Mouse (Mus musculus): Measurements from ENCODE around the gene 4930519G04Rik. TPM values are rescaled to one million over a fixed set of nuclear protein-coding genes. Genes with fewer than 3 reads are reported as not detected.
"Not testable (repeated sequence)": the region's sequence is repeated elsewhere in the genome, so short reads cannot be mapped to it uniquely, and the experiment has no call there.

4930519G04Rik gene
- polyA plus RNA-seq, 1 experiment from 2014 or later = not detected

- not testable (repeated sequence) for ATAC-seq (replicated peaks; ENCODE audit: low FRiP score)
- WGBS = 81% methylated on average over 6 of the region's 7 CpGs
Measured at GRCm38 (mm10) chr5:114882319-114882718, 28.9 kb downstream of the 4930519G04Rik start.

DNA sequence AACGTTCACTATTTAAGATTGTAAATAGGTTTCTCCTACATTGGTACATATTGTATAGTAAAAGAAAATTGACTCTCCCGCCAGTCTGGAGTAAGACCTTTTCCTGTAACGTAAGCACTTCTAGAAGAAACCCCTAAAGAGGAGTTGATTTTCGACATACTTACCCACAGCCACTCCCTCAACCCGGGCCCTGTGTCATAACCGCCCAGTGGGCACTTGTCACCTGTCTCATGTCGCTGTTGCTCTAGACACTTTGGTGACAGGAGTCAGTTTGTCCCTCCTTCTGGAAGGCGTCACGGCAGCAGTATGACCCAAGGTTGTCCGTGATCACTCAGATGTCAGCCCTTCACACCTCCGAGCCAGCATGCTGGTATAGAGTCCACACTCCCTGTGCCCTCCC is 29.6 kb downstream of the 4930519G04Rik start:
- H3K4me3 ChIP-seq (replicated peaks) = no peak overlapping the region
- no peak overlapping the region for H3K27ac ChIP-seq
- no peak for ATAC-seq (replicated peaks; ENCODE audit: low FRiP score)
- no peak overlapping the region for H3K9ac ChIP-seq
- WGBS = 74% methylated on average over 11 of the region's 11 CpGs
- 0 out of 2 replicates have a peak, but pooled peaks cover 7% of the 10 kb centered on the region for H3K4me1 ChIP-seq
- no peaks in the 10 kb centered on the region for H3K36me3 ChIP-seq
- no peaks in the 10 kb centered on the region for H3K9me3 ChIP-seq (replicated peaks)
- H3K27me3 ChIP-seq = no peaks in the 10 kb centered on the region
- H3K4me2 ChIP-seq = no peak overlapping the region

More at GRCm38 (mm10) chr5:114882319-114882718, 28.9 kb downstream of the 4930519G04Rik start:
- H3K4me2 ChIP-seq; H3K4me3 ChIP-seq (replicated peaks); H3K27ac ChIP-seq; H3K27me3 ChIP-seq; H3K9me3 ChIP-seq (replicated peaks); H3K4me1 ChIP-seq; H3K9ac ChIP-seq; H3K36me3 ChIP-seq: not testable (repeated sequence)

DNA sequence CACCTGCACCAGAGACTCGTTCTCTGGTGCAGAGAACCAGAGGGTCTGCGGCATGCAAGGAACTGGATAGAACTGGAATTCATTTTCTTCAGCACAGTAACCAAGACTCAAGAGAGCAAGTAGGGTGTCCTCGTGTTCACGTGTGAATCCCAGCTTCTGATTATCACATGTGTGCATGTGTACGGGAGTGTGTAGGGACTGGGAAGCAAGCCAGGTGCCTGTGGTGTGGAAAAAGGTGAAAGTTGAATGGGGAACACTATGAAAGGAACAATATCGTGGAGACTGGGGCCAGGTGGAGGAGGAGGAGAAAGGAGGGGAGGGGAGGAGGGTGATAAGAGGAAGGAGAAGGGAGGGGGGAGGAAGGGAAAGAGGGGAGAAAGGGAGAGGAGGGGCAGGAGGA is 33.3 kb downstream of the 4930519G04Rik start:
- no peaks in the 10 kb centered on the region for H3K27me3 ChIP-seq
- H3K36me3 ChIP-seq = no peaks in the 10 kb centered on the region
- no peaks in the 10 kb centered on the region for H3K4me1 ChIP-seq
- H3K9ac ChIP-seq = no peak overlapping the region
- no peak overlapping the region for H3K4me2 ChIP-seq
- no peaks in the 10 kb centered on the region for H3K9me3 ChIP-seq (replicated peaks)
- no peak overlapping the region for H3K27ac ChIP-seq
- H3K4me3 ChIP-seq (replicated peaks) = no peak overlapping the region
- no peak for ATAC-seq (replicated peaks; ENCODE audit: low FRiP score)
- 81% methylated on average over 6 of the region's 6 CpGs for WGBS

- Histone ChIP-seq H3K4me3 (replicated peaks) (no peak overlapping the region), H3K9ac (no peak overlapping the region), H3K27me3 (no peaks in the 10 kb centered on the region), H3K27ac (no peak overlapping the region), H3K36me3 (no peaks in the 10 kb centered on the region), H3K4me1 (no peaks in the 10 kb centered on the region), H3K4me2 (no peak overlapping the region), H3K9me3 (replicated peaks) (no peaks in the 10 kb centered on the region)
- 79% methylated on average over 2 of the region's 2 CpGs for WGBS
- ATAC-seq (replicated peaks; ENCODE audit: low FRiP score) = no peak
Measured at GRCm38 (mm10) chr5:114888995-114889394, 35.5 kb downstream of the 4930519G04Rik start.

GRCm38 (mm10) chr5:114895542-114895941 is 42.1 kb downstream of the 4930519G04Rik start:
- Histone ChIP-seq H3K4me2 (no peak overlapping the region), H3K27me3 (no peaks in the 10 kb centered on the region), H3K9me3 (replicated peaks) (no peaks in the 10 kb centered on the region), H3K4me3 (replicated peaks) (no peak overlapping the region), H3K9ac (no peak overlapping the region), H3K4me1 (peaks cover 14% of the 10 kb centered on the region), H3K36me3 (no peaks in the 10 kb centered on the region), H3K27ac (no peak overlapping the region)
- WGBS = 78% methylated on average over 4 of the region's 4 CpGs
- ATAC-seq (replicated peaks; ENCODE audit: low FRiP score) = no peak

DNA sequence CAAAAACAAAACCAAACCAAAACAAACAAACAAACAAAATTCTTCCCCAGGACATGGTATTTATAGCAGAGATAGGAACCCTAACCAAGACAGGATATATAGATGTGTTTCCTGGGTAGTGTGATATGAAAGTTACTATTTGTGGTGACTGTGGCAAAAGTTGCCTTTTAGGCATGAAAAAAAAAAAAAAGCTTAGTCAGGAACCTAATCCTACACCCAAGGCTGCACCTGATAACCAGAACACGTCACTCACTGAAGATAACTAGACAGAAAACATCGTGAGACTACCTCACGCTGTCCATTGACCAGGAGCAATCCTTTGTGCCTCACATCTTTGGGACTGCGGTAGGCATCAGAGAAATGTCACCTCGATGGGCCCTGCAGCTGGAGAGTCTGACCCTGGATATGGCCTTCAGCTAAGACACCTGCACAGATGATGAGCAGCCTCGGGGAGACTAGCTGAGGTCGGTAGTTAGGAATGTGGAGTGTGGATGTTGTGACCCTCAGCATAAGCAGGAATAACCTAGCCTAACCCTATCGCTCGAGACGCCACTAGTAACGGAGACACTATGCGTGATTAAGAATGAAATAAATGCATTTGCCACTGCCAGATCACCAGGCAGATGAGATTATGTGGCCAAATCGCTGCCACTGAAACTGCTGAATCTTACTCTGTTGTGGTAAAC is 43.4 kb downstream of the 4930519G04Rik start, which contains the start of gene Oasl2:
Oasl2 (plus strand) TSS at position 249 of the 686 bp plus-strand sequence.
- H3K27me3 ChIP-seq = no peaks in the 10 kb centered on the region; the same call in 1 of the 2 replicates
- peak within 1 kb of the TSS; percentile 24 for H3K4me3 ChIP-seq (replicated peaks)
- H3K9ac ChIP-seq = peak within 1 kb of the TSS; percentile 31; the same call in 1 of the 2 replicates
- no peaks in the 10 kb centered on the region for H3K36me3 ChIP-seq
- H3K4me2 ChIP-seq = peak within 1 kb of the TSS; percentile 50
- 63% methylated on average over 13 of the region's 13 CpGs for WGBS
- no peaks in the 10 kb centered on the region for H3K9me3 ChIP-seq (replicated peaks)
- no peak for ATAC-seq (replicated peaks; ENCODE audit: low FRiP score)
- peaks cover 14% of the 10 kb centered on the region for H3K4me1 ChIP-seq
- H3K27ac ChIP-seq = 0 out of 2 replicates have a peak within 1 kb of the TSS, but pooled peaks have one; percentile 22

DNA sequence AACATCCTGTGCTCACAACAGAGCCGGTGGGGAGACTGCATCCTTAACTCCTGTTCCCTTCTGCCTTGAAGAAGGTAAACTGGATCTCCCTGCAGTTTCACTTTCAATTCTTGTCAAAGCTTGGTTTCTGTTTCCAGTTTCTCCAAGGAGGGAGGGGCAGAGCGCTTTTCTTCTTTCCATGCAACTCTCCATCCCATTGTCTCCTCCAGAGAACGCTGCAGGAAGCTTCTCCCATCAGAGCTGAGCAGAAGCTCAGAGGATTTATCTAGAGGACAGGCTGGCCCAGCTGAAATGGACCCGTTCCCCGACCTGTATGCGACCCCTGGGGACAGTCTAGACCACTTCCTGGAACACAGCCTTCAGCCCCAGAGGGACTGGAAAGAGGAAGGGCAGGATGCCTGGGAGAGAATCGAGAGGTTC is 43.9 kb downstream of the 4930519G04Rik start:
- 10% methylated on average over 7 of the region's 7 CpGs for WGBS
- Histone ChIP-seq H3K27ac (0 out of 2 replicates have a peak overlapping the region, but pooled peaks have one; percentile 22), H3K4me2 (peak overlapping the region; percentile 50), H3K9me3 (replicated peaks) (no peaks in the 10 kb centered on the region), H3K4me1 (peaks cover 14% of the 10 kb centered on the region), H3K4me3 (replicated peaks) (peak overlapping the region; percentile 24), H3K27me3 (no peaks in the 10 kb centered on the region; the same call in 1 of the 2 replicates), H3K9ac (peak overlapping the region; percentile 31; the same call in 1 of the 2 replicates), H3K36me3 (no peaks in the 10 kb centered on the region)
- no peak for ATAC-seq (replicated peaks; ENCODE audit: low FRiP score)

DNA sequence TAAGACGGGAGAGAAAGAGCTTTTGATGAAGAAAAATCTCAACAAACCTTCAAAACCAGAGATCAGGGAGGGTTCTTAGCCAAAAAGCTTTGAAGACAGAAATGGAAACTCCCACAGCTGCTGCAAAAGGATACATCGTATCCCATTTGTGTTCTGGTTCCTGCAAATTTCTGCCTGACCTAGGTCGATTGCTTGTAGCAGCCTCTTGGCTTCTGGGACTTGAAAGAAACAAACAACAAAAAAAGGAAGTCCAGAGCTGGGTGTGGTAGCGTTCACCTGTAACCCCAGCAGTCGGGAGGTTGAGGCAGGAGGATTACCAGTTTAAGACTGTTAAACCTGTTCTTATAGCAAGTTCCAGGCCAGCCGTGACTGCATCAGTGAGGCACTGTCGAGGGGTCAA is 45.4 kb downstream of the 4930519G04Rik start:
- H3K27me3 ChIP-seq = no peaks in the 10 kb centered on the region; the same call in 1 of the 2 replicates
- H3K9me3 ChIP-seq (replicated peaks) = no peaks in the 10 kb centered on the region
- WGBS = 63% methylated on average over 7 of the region's 7 CpGs
- H3K4me2 ChIP-seq = no peak overlapping the region
- H3K4me3 ChIP-seq (replicated peaks) = no peak overlapping the region
- peaks cover 14% of the 10 kb centered on the region for H3K4me1 ChIP-seq
- H3K36me3 ChIP-seq = no peaks in the 10 kb centered on the region
- H3K9ac ChIP-seq = no peak overlapping the region
- no peak overlapping the region for H3K27ac ChIP-seq
- ATAC-seq (replicated peaks; ENCODE audit: low FRiP score) = no peak

- Histone ChIP-seq H3K4me2 (no peak overlapping the region), H3K4me3 (replicated peaks) (no peak overlapping the region), H3K4me1 (peaks cover 7% of the 10 kb centered on the region), H3K36me3 (no peaks in the 10 kb centered on the region), H3K27ac (no peak overlapping the region), H3K9me3 (replicated peaks) (0 out of 2 replicates have a peak, but pooled peaks cover 3% of the 10 kb centered on the region), H3K9ac (no peak overlapping the region), H3K27me3 (no peaks in the 10 kb centered on the region; the same call in 1 of the 2 replicates)
- WGBS = 45% methylated on average over 1 of the region's 1 CpGs
- ATAC-seq (replicated peaks; ENCODE audit: low FRiP score) = no peak
Measured at GRCm38 (mm10) chr5:114902413-114902812, 48.9 kb downstream of the 4930519G04Rik start.

DNA sequence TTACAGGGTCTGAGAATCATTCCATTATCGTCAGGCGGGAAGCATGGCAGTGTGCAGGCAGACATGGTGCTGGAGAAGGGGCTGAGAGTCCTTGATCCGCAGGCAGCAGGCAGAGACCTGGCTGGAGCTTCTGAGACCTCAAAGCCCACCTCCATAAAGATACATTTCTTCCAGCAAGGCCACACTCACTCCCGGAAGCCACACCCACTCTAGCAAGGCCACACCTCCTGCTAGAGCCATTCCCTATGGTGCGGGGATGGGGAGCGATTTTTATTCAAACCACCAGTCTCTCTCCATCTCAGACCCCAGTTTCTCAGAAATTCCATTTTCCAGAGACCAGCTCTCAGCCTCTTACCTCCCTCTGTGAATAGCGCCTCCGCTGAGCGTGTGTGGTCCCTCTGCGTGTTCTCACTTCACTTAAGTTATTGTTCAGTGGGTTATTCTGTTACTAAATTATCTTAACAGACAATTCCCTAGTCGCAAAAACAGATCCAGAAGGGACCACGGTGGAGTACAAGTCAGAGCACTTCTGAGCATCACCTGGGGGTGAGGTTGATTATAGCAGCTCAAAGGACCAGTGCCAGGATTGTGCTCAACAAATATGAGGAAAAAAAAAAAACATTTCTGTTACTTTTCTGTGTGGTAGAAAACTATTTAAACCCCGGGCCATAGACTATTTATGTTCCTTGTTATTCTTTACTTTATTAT is 55.3 kb downstream of the 4930519G04Rik start:
- no peak for ATAC-seq (replicated peaks; ENCODE audit: low FRiP score)
- H3K4me3 ChIP-seq (replicated peaks) = no peak overlapping the region
- WGBS = 55% methylated on average over 13 of the region's 13 CpGs

GRCm38 (mm10) chr5:114913686-114914085 is 60.2 kb downstream of the 4930519G04Rik start:
- ATAC-seq (replicated peaks; ENCODE audit: low FRiP score) = no peak
- H3K9ac ChIP-seq = no peak overlapping the region
- H3K27me3 ChIP-seq = no peaks in the 10 kb centered on the region
- no peak overlapping the region for H3K4me2 ChIP-seq
- H3K36me3 ChIP-seq = no peaks in the 10 kb centered on the region
- H3K27ac ChIP-seq = no peak overlapping the region
- peaks cover 3% of the 10 kb centered on the region; the same call in 1 of the 2 replicates for H3K4me1 ChIP-seq
- H3K4me3 ChIP-seq (replicated peaks) = no peak overlapping the region
- WGBS = 72% methylated on average over 4 of the region's 4 CpGs
- H3K9me3 ChIP-seq (replicated peaks) = no peaks in the 10 kb centered on the region

More for the DNA sequence above, 55.3 kb downstream of the 4930519G04Rik start:
- no peaks in the 10 kb centered on the region for H3K27me3 ChIP-seq
- peaks cover 4% of the 10 kb centered on the region; the same call in 1 of the 2 replicates for H3K4me1 ChIP-seq
- no peak overlapping the region for H3K9ac ChIP-seq
- H3K27ac ChIP-seq = no peak overlapping the region
- H3K4me2 ChIP-seq = peak overlapping the region; percentile 29; the same call in 1 of the 2 replicates
- no peaks in the 10 kb centered on the region for H3K36me3 ChIP-seq
- H3K9me3 ChIP-seq (replicated peaks) = 0 out of 2 replicates have a peak, but pooled peaks cover 3% of the 10 kb centered on the region

- no peak overlapping the region for H3K4me2 ChIP-seq
- WGBS = 76% methylated on average over 8 of the region's 8 CpGs
- H3K27ac ChIP-seq = no peak overlapping the region
- no peaks in the 10 kb centered on the region for H3K27me3 ChIP-seq
- no peak for ATAC-seq (replicated peaks; ENCODE audit: low FRiP score)
- no peaks in the 10 kb centered on the region for H3K36me3 ChIP-seq
- H3K4me3 ChIP-seq (replicated peaks) = no peak overlapping the region
- H3K4me1 ChIP-seq = no peaks in the 10 kb centered on the region
- no peak overlapping the region for H3K9ac ChIP-seq
- no peaks in the 10 kb centered on the region for H3K9me3 ChIP-seq (replicated peaks)
Measured at GRCm38 (mm10) chr5:114914855-114915254, 61.4 kb downstream of the 4930519G04Rik start.
